Mouse (Mus musculus): ENCODE measurements around the gene Zmym4.
"Not testable (repeated sequence)": the region's sequence is repeated elsewhere in the genome, so short reads cannot be mapped to it uniquely, and the experiment has no call there.

The Zmym4 gene

DNA sequence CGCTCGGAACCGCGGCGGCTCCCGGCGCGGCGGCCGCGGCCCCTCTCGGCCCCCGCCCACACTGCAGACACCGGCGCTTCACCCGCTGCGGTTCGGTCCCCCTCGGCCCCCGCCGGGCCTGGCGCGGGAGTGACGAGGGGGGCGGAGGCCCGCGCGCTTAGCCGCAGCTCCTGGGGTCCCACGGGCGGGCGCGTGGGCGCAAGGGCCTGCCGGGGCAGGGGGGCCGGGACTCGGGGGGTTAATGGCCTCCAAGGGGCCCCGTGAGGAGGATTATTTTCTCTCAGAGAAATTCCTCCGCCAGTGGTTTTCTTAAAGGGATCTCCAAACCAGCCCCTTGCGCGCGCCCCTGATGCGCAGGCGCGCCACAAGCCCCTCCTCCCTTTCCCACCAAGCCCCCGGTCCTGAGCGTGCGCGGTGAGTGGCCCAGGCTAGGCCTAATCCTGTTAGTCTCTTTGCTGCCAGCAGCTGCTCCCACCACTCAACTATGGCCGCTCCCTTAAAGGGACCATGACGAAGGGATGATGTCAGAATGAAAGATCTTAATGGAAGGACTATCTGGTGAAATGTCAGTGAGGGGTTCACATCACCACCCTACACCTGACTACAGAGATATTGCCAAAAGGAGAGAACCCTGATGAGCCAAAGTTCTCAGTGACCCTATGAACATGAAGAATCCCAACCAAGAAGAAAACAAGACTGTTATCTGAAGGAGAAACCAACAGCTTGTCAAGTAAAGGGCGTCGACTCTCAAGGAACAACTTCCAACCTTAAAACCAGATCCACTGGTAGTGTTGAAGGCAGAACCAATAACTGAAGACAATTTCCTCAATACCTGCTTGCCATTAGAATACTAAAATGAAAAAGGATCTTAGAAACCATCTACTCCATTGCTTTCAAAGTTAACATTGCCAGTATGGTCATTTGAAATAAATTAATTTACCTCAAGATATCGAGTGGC, at the start of gene Zmym4:
Zmym4 (minus strand) TSS at position 272 of the 958 bp plus-strand sequence.
- in situ Hi-C loops (cut with MboI, MseI), result no loop called here

- in situ Hi-C loops (cut with MboI, MseI), result loop anchor here in 1 of 2 experiments (5.0 kb wide), 1 partner anchor 914 kb away; the partner anchor contains the start of gene Stk40
Observed at GRCm38 (mm10) chr4:127016366-127016765, 48.4 kb upstream of the Zmym4 start.

GRCm38 (mm10) chr4:127015294-127015993, 47.5 kb upstream of the Zmym4 start:
- in situ Hi-C loops (cut with MboI, MseI), result loop anchor here in 1 of 2 experiments (5.0 kb wide), 1 partner anchor 913 kb away; the partner anchor contains the start of gene Stk40

DNA sequence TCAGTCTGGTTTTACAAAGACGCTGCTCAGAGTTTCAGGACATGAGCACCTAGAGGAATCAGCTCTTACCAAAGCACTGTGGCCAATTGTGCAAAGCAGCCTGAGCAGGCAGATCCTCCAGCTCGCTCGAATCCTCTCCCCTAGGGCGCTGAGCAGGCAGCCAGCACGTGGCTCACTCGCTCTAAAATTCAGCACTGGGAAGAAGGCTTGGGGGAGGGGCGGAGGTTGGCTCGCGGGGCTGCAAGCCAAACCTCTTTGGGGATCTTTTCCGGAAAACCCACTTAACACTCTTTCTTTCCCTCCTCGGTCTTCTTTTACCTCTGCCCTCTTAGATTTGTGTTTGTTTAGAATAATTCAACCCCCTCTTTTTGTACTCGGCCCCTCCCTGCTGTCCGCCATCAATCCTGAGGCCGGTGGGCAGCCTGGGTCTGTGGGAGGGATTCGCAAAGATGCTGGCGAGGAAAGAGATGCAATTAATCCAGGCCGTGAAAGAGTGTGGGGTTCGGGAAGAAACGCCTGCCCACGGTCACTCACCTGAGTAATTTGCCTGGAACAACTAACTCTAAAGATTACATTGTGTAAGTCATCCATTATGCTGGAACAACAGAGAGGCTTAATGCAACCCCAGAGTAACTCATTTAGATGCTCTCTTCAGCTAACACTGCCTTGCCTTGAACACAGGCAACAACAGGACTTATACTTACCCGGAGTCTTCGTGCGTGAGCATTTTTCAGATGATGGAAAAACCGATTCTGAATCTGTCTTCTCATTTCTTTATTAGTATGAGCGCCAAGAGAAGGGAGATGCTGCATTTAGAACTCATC, 37.4 kb upstream of the Zmym4 start:
- in situ Hi-C loops (cut with MboI, MseI), result no loop called here

DNA sequence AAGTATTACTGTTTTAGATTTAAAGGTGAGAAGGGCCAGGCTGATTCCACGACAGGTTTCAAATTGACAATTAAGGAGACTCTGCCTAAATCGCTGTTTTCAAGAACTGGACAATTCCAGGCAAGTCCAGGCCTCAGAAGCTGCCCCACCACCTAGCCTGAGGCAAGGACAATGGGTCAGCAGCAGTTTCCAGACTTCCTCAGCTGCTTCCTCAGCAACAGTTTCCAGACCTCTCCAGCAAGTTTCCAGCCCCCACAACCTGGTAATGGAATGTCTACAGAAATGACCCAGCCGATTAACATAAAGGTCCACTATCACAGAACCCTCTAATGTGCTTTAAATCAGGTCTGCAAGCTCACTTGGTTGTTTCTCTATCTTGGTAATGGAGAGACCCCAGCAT, 36.4 kb upstream of the Zmym4 start:
- in situ Hi-C loops (cut with MboI, MseI), result no loop called here

DNA sequence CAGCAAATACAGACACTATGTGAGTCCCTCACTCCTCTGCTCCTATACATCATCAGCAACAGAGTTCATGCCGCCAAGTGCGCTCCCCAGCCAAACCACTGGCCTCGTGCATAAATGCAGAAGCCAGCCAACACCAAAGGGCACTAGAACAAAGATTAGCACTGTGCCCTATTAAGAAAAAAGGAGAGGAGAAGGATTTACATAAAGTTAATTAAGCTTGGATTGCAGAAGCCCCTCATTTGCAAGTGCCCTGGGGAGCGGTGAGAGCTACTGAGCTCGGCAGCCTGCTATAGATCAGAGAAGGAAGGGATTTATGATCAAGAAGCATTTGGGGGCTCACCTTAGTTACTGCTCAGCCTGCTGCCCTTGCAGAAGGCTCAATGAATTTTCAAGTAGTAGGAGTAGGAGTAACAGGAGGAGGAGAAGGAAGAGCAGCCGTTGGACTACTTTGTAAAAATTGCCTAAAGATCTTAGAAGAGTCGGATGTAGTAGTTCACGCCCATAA, 32.7 kb upstream of the Zmym4 start:
- in situ Hi-C loops (cut with MboI, MseI), result no loop called here

- in situ Hi-C loops (cut with MboI, MseI), result loop anchor here in 1 of 2 experiments (5.0 kb wide), 1 partner anchor 267 kb away; no protein-coding TSS in a partner anchor
Observed at GRCm38 (mm10) chr4:126999372-126999771, 31.4 kb upstream of the Zmym4 start.

- in situ Hi-C loops (cut with MboI, MseI), result no loop called here
Observed at GRCm38 (mm10) chr4:126992356-126992755, 24.4 kb upstream of the Zmym4 start.

GRCm38 (mm10) chr4:126990553-126990952, 22.6 kb upstream of the Zmym4 start:
- in situ Hi-C loops (cut with MboI, MseI), result no loop called here

DNA sequence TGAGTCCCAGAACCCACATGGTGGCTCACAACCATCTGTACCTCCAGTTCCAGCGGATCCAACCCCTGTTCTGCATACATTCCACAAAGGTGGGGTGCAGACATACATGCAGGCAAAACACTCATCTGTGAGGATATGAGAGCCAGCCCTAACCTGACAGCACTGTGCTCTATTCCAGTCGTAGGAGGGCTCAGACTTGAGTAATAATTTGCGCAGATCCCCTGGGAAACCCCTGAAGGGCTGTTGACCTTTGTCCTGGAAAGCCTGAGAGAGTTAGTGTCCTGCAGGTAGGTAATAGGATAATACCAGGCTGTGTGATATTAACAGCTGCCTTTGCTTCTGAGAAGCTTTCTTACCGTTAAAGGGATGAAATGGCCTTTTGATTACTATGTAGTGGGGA, 20.6 kb upstream of the Zmym4 start:
- in situ Hi-C loops (cut with MboI, MseI), result no loop called here

DNA sequence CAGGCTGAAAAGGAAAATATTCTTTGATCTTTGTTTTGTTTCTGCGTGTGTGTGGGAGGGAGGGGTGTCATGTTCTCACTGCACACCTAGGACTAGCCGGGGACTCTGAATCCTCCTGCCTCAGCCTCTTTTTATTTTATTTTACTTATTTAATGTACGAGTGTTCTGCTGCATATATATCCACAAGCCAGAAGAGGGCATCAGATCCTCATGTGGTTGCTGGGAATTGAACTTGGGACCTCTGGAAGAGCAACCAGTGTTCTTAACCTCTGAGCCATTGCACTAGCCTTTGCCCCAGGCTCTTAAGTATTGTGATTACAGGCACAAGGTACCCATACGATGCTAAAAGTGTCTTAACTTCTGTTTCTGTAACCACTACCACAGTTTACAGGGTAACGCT, 18.8 kb upstream of the Zmym4 start:
- in situ Hi-C loops (cut with MboI, MseI), result no loop called here

- in situ Hi-C loops (cut with MboI, MseI), result not testable (repeated sequence)
Observed at GRCm38 (mm10) chr4:126983736-126984525, 16.0 kb upstream of the Zmym4 start.

GRCm38 (mm10) chr4:126983321-126983720, 15.4 kb upstream of the Zmym4 start:
- in situ Hi-C loops (cut with MboI, MseI), result no loop called here

DNA sequence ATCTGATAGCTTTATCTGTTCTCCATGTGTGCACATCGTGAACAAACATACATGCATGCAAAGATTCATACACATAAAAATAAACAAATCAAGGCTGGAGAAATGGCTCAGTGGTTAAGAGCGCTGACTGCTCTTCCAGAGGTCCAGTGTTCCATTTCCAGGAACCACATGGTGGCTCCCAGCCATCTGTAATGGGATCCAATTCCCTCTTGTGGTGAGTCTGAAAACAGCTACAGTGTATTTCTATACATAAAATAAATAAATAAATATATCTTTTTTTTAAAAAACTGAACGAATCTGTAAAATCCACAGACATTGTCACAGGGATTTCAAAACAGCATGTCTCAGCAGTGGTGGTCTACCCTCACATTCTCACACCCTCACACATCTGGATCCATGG, 10.8 kb upstream of the Zmym4 start:
- in situ Hi-C loops (cut with MboI, MseI), result loop anchor here in 1 of 2 experiments (5.0 kb wide), 1 partner anchor 64 kb away; no protein-coding TSS in a partner anchor

DNA sequence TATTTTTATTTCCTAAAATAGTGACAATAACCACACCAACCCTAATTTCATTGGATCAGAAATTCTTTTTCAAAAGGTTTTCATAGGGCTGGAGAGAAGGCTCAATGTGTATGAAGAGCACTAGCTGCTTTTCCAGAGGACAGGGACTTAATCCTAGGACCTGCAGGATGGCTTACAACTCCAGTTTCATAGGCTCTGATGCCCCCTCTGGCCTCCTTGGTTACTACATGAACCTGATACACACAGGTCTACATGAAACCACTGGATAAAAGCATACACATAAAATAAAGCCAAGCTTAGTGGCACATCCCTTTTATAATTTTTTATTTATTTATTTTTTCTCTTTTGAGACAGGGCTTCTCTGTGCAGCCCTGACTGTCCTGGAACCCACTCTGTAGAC, 9.5 kb upstream of the Zmym4 start:
- in situ Hi-C loops (cut with MboI, MseI), result loop anchor here in 1 of 2 experiments (5.0 kb wide), 1 partner anchor 65 kb away; no protein-coding TSS in a partner anchor

DNA sequence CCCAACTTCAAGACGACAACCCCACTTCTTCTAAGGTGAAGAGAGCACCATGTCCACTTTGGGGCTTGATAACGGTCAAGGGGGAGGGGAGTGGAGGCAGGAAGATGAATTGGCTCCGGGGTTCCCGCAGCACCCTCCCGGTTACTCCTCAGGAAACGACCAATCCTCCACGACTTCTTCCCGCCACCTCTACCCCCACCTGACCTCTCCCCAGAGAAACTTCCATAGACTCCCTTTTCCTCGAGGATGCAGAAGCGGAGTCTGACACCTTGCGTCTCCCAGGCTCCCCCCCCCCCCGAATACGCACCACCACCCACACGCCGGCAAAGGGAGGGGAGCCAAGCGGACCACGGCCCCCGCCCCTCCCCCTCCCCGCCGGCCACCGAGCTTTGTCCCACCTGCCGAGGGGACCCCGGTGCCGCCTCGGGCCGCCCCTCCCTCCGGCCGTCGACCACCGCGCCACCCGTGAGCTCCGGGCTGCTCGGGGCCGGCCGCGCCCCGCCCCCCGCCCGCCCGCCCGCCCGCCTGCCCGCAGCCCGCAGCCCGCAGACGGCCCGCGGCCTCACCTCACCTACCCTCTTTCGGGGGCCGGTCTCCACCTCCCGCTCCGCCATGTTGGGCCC, 583 bp downstream of the Zmym4 start:
- in situ Hi-C loops (cut with MboI, MseI), result no loop called here

DNA sequence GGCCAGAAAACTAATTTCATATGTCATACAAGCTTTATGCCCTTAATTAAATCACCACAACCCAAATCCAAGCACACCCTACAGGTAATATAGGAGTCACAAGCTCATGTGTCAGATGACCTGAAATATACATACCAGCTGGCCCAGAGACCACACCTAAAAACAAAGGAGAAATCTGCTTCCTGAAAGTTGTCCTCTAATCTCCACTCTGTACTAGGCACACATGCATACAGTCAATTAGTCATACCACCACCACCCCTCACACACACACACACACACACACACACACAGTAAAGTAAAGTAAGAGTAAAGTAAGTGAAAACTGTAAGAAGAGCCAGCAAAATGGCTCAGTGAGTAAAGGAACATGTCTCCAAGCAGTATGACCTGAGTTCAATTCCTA, 9.3 kb downstream of the Zmym4 start:
- in situ Hi-C loops (cut with MboI, MseI), result no loop called here

DNA sequence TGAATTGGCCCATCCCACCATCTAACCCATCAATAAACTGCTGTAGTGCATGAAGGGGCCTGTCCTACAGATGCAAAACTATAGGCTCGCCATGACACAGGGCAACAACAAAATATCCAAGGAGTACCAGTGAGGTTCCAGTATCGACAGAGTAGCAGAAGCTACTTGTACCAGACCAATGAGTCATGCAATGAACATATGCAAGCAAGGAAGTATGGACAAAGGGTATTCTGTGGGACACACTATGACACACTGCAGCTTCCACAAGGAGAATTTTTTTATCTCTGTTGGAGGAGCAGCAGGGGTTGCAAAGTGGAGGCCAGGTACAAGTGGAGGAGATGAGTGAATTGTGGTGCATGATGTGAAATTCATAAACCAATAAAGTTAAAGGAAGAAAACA, 9.7 kb downstream of the Zmym4 start:
- in situ Hi-C loops (cut with MboI, MseI), result no loop called here

DNA sequence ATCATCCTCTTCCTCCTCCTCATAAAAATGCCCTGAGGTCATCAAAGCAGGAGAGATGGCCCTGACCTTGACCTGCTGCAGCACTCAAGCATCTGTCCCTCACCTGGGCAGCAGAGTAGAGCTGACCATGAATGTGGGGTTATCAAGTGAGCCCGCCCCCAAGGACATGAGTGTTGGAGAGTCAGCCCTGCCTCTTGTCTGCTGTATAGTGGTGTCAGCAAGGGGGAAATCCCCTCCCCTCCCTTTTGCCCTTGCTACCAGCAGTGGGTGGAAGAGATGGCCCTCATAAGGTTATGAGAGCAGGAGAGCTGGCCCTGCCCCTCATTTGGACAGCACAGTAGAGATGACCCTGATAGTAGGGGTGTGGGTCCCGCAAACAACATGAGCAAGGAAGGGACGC, 10.5 kb downstream of the Zmym4 start:
- in situ Hi-C loops (cut with MboI, MseI), result no loop called here

DNA sequence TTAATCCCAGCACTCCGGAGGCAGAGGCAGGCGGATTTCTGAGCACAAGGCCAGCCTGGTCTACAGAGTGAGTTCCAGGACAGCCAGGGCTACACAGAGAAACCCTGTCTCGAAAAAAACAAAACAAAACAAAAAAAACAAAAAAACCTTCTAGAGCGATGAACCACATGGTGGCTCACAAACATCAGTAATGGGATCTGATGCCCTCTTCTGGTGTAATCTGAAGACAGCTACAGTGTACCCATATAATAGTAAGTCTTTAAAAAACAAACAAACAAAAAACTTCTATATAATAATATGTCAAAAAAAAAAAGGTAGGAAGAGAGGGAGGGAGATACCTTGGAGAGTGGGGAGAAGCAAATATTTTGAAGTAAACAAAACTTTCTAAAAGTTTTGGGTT, 17.1 kb downstream of the Zmym4 start:
- in situ Hi-C loops (cut with MboI, MseI), result not testable (repeated sequence)
